Mouse (Mus musculus) ovary, adult 18-20 months (tissue): ENCODE data around the gene Cdan1.

Experiments used
- DNase-seq: peaks from one replicate; pipeline ENCODE4 v3.0.0; 2022; ENCODE audit warnings: low spot score, mixed read lengths

Cdan1 gene

DNA sequence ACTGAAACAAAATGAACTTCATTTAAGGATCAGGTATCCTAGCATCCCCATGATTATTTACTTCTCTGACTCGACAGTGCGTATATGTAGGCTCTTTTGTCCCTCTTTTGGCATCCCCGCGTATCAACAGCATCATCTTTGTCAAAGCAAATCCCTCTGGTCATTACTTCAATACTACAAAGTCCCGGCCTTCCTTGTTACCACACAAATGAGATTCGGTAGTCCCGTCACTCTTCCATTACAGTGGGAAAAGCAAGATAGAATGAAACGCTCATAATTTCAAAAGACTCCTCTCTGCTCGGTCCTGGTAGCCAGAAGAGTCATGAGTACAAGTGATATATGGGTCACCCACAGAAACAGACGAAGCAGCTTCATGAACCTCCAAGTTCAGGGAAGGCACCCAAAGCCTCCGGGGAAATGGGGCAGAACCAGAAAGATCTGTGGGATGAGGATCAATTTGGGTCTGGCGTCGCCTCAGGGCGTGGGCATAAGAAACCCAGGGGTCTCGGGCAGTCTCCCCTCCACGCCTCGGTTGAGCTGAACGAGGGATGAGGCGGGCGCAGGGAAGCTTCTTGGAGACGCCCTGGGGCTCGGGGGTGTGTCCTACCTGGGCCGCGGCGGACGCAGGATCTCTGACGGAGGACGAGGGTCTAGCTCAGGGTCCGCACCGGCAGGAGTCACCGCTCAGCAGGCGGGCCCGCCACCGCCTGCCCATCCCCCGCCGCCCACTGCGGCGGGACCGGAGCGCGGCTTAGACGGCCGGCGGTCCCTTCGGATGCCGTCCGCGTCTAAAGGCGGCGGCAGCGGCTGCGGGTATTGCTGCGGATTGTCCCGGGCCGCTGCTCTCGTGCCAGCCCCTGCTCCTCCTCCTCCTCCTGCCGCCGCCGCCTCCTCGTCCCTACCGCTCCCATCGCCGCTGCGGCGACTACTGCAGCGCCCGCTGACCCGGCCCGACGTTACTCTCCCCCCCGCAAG, at the start of gene Cdan1:
Gene Cdan1, minus strand, starts transcription at position 680 of the 975 bp plus-strand sequence.
- DNase-seq: peak; percentile 13

DNA sequence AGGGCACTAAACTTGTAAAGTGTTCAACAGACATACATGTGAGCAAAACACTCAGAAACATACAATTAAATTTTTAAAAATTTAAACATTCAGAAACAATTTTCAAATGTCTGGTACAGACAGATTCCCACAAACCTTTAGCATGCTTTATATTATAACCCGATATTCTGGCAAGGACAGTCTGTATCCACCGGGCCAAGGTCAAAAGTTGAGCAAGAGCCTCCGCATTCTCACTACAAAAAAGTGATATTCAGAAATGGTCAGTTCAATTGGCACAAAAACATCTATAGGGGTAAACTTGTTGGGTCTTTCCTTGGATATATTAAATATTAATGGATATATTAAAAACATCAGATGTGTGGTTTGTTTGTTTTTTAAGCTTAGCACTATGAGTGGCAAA, 46.4 kb upstream of the Cdan1 start:
- DNase-seq: no peak

DNA sequence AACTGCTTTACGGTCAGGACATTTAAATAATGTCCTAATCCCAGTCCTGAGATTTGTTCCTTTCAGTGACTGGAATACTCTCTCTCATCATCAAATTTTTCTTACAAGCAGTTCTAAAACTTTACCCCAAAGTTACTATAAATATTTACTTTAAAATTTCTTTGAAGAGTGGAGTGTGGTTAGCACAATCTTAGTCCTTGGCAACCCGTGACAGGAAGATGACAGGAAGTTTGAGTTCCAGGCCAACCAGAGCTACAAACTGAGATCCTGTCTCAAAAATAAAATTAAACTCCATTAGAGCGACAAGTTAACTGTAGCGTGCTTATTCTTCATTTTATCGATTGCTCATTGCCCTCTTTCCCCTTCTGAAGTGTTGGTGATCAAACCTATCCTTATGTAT, 37.7 kb upstream of the Cdan1 start:
- no peak for DNase-seq

DNA sequence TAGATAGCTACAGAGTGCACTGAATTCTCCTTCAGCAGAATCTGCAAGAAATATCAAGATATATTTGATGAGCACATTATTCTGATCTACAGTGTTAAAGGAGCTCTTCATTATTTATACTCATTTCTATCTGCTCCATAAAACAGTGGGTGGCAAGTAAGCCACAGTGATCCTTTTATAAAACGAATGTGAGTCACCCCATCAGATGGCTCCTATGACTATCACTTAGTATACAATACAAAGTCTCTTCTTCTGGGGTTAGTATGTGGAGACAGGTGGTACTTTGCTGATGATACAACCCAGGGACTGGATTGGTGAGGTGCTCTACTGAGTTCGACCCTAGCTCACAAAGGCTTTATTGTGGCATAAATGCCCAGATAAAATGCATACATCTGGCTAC, 23.3 kb upstream of the Cdan1 start:
- DNase-seq: no peak

DNA sequence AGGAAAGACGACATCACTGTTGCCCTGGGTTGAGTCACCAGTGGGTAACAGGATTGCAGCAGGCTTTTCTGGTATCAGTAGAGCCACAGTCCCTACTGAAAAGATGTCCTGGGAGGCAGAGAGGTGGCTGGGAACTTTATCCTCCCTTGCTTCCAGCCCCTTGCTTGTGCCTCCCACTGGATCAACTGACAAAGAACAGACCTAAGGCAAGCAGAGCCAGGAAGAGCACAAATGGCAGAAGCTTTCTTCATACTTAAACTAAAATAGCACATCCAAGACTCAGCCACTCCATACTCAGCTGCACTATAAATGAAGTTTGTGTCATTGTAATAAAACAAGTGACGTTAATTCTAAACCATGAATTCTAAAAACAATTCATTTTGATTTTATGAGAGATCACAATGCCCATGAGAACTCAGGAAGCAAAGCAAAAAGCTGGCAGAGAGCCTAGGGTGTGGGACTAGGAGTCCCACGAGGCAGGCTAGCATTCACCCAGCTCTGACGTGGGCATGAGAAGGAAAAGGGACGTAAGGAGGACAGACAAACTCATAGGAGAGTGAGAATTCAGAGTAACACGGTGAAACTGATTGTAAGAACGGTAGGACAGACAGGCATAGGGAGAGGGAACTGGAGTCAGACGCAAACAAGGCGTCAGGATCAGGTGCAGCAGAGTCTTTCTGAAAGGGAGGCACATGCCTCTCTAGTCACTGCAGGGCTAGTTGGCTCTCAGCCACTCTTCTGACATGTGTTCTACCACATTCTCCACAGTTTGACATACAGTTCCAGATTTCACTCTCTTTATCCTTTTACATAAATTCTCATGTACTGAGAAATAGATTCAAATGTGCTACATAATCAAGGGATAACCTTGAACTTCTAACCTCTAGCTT, 21.8 kb upstream of the Cdan1 start:
- DNase-seq: no peak

DNA sequence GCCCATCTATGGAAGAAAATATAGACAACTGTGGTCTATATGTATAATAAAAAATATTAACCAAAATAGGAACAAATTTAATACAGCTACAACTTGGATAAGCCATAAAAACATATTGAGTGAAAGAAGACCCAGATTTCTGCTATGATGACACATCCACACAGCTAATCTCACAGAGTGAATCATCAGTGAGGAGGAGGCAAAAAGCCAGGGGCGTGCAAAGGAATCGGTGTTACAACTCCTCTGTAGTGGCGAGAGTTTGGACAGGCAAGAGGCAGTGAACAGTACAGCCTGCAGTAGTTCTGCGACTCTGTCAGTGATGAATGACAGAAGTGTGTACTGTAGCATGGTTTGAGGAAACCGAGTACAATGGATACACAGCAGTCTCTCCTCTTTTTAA, 17.4 kb upstream of the Cdan1 start:
- DNase-seq: no peak

DNA sequence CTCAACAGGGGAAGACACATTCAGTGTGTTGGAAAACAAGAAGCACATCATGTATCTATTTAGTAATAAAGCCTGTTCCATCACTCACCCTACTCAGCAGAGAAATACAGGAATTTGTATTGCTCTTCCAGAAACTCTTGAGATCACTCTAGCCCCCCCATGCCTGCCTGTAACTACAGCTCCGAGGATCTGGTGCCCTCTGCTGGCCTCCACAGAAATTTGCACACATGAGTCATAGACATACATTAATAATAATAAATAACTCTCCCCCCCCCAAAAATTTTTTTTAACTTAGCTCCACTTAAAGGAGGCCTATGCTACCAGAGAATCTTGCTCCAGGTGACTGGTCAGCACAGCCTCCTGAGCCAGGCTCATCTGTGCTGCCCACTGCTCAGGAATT, 16.6 kb upstream of the Cdan1 start:
- no peak for DNase-seq

DNA sequence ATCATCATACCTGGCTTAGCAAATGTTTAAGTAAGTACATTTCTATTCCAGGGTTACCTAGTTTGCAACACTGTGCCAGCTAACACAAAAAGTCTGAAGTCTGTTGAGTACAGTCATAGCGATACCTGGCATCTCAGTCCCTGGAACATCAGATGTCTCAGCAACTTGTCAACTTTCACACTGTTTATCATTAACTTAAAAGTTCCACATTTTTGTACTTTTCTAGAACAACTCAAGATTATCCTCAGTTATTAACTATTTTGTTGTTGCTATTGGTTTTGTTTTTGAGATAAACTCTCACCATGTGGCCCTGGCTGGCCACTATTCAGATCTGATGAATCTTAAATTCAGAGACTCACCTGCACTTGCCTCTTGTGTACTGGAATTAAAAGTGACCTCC, 13.5 kb upstream of the Cdan1 start:
- no peak for DNase-seq

DNA sequence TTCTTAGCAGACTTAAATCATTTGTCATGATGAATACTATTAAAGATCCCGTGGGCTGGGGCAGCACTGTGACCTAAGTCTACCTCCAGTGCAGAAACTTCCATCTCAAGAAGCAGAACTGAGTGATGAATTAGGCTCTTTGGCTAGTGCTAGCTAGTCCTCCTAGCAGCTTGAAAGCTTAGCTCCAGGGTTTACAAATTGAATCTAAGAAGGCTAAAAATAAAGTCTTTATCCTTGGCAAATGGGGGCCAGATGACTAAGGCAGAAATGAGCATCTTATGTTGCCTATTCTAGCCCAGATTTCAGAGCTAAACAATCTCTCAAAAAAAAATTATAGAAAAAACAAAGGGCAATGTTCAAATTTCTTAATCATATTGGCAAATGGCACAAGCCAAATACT, 10.8 kb upstream of the Cdan1 start:
- no peak for DNase-seq

DNA sequence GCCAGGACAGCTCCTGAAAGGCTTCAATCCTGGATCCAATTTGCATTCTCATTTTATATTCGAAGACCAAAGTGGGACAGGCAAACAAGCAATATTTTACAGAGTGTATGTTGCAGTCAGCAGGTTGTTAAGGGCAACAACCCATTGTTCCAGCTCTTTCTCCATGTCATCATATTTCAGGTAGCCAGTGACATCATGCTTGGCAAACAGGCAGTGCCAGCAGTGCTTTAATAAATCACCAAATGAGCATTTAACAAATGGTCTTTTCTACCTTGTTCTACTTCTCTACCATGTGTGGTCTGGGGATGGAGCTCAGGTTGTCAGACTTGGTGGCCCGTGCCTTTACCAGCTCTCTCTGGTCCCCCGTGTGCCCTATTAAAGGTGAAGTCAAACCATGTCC, 8.2 kb upstream of the Cdan1 start:
- DNase-seq: no peak

DNA sequence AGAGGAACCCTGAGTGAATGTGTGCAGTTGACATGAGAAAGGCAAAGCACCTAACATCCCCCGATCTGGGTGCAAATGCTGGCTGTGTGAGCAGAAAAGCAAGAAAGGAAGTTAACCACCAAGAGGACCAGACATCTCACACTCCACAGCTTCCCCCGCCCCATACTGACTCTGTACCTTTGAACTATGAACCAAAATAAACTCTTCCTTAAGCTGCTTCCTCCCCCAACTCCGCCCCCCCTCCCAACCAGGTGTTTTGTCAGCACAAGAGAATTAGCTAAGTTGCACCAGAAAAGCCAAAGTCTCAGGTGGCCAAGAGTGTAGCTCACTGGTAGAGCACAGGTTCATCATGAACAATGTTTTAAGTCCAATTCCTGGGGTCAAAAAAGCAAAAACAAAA, 3.2 kb upstream of the Cdan1 start:
- no peak for DNase-seq

DNA sequence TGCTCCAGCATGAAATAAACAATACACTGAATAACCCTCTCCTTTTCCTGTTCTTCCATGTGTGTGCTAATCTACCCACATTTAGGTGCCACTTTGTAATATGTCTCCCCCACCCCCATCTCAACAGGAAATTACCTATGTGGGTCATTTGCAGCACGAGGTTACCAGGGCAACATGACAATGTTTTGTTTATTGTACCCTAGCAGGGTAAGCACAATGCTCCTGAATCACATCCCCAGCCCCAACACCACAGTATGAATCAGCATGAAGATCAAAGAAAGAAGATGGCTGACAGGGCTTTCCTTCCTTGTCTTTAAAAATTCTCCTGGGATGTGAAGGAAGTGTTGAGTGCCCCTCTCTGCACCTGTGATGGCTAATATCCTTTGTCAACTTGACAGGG, 2.7 kb upstream of the Cdan1 start:
- DNase-seq: no peak

DNA sequence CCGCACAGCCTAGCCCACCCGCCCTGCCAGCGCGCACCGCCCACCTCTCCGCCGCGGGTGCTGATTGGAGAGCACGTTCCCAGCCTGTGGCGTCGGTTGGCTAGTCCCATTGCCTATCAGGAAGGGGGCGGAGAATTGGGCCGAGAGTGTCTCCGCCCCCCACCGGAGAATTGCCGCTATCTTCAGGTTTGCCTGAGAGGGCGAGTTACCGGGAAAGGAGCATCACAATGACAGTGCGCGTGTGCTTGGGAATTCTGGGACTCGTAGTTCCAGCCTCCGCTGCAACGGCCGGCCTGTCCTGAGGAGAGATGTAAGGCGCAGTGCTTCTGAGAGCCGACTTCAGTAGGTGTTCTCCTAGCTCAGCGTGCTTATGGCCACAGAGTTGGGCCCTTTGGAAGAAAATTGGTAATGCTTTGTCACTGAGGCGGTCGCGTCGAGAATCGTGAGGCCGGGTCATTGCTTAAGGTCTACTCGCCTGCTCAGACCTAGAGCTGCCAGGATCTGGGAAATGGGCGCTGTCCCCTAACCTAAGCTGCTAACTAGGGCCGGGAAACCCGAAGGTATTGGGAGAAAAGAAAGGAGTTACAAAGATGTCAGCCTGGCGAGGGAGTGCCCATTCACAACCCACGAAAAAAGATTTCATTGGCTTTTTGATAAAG, 625 bp upstream of the Cdan1 start, which contains the start of gene Ttbk2:
Gene Ttbk2, minus strand, starts transcription at position 181 of the 659 bp plus-strand sequence.
- DNase-seq: peak; percentile 96

DNA sequence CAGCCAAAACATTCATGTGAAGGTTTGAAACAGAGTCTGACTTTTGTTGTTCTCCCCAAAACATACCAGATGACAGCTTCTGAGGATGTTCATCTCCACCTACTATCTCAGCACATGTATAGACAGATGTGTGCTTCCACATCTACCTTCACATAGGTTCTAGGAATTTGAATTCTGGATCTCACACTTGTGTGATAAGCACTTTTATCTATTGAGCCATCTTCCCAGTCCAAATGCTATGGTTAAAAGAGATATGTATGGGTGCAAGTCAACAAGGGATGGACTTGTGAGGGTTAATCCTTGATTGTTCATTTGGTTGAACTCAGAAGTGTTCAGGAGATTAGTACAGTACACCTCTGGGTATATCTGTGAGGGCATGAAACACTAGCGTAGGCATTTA, 4.6 kb downstream of the Cdan1 start:
- DNase-seq: no peak

DNA sequence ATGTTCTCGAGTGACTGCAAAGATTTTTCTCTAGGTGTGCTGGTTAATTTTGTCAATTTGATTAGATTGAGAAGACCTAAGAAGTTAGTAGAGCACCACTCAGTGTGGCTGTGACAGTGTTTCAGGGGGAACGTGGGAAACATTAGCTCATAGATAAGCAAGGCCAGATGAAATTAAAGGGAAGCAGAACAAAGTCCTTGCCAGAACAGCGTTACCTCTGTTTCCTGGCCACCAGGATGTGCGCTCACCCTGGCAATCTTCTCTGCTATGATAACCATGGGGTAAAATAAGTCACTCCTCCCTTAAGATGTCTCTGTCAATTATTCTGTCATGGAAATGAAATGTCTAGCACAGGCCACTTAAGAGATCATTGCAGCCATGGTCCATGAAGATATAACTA, 5.9 kb downstream of the Cdan1 start:
- DNase-seq: no peak

DNA sequence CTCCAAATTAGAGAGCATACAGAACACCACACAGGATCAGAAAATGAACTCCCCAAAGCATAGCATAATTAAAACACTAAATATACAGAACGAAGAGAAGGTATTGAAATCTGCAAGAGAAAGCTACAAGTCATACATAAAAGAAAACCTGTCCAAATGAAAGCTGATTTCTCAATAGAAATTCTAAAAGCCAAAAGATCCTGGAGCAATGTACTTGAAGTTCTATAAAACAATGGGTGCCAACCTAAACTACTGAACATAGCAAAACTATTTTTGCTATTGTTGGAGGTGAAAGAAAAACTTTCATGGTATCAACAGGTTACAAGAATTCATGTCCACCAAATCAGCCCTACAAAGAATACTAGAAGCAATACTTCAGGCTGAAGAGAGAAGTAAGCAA, 8.7 kb downstream of the Cdan1 start:
- DNase-seq: no peak

DNA sequence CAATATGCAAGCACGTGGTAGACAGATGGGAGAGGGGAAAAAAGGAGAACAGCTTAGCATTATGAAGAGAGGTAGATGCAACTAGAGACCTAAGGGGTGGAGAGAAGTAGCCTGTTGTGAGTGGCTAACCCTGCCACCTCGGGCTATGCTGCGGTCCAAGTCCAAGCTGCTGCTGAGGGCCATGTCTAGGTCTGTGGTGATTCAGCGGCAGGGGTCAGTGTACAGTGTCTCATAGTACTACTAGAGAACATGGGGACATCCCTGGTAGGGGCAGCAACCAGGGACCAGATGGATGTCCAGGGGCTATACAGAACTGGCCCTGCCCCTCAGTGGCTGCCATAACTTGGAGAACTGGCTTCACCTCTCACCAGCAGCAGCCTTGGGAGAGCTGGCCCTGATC, 14.8 kb downstream of the Cdan1 start:
- no peak for DNase-seq

DNA sequence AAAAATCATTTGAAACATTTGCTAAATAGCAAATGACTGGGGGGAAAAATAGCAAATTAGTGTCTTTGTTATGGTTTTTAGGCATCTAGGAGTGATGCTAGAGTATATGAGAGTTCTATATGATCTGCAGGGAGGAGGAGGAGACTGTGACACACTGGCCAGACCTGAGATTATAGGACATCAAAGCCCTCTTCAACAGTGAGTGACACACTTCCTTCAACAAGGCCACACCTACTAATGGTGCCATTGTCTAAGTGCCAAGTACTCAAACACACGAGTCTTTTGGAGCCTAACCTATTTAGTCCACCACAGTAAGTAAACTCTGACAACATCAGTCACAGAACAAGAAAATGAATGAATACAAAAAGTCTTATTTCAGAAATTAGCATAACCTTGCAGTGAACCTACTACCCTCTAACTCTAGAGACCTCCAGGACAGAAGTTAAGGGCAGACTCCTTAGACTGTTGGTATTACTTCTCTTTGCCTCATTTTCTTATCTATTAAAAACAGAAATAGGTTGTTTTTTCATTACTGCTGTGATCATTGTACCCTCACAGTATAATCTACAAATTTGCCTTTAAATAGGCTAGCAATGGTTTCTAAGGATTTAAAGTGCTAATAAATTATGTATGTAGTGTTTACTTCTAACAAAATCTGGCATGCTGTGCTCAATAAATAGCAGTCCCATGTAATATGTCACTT, 22.8 kb downstream of the Cdan1 start:
- DNase-seq: no peak

DNA sequence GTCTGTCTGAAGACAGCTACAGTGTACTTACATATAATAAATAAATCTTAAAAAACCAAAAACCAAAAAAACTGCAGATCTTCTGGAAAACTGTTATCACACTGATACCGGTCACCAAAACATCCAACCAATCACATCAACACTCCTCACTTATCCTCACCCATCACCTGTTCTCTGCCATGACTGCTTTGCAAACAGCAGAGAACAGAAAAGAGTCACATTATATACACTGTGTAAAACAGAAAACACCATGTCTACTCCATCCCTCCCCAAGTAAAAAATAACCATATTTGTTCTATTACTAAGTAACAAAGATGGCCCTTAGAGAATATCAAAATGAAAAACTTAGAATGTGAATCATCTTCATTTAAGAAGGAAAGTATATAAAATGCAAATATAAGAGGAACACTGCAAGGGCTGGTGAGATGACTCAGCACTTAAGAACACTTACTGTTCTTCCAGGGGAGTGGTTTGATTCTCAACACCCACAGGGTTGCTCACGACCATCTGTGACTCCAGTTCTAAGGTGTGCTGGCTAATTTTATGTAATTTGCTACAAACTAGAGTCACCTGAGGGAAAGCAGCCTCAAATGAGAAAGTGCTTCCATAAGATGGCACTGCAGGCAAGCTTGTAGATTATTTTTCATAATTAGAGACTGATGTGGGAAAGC, 79.5 kb downstream of the Cdan1 start:
- DNase-seq: no peak

DNA sequence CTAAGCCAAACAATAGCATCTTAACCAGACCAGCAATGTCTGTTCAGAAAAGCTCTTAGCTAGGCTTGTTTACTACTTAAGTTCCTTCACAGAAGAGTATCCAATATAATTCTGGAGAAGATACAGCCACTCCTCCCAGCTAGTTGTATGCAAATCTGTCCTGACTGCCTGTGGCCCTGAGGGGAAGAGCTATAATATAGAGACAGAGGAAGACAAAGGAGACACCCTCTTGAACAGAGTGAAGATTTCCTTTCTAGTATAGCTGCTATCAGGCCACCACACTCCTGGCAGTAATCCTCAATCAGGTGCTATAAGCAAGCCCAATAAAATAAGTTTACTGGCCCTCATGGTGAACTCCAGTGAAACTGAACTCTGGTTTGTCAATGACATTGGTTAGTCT, 88.0 kb downstream of the Cdan1 start:
- DNase-seq: no peak

DNA sequence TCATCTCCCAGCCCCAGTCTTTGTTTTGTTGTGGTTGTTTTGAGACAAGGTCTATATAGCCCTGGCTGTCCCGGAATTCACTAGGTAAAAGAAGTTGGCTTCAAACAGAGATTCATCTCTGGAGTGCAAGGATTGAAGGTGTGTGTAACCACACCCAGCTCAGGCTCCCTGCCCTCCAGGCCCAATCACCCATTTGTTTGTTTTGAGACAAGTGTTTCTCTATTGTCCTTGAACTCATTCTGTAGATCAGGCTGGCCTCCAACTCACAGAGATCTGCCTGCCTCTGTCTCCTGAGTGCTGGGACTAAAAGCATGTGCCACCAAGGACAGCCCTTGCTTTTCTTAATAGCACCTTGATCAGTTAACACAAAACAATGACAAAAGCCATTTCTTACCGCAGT, 101.9 kb downstream of the Cdan1 start:
- no peak for DNase-seq
